In the genomic region with DNA sequence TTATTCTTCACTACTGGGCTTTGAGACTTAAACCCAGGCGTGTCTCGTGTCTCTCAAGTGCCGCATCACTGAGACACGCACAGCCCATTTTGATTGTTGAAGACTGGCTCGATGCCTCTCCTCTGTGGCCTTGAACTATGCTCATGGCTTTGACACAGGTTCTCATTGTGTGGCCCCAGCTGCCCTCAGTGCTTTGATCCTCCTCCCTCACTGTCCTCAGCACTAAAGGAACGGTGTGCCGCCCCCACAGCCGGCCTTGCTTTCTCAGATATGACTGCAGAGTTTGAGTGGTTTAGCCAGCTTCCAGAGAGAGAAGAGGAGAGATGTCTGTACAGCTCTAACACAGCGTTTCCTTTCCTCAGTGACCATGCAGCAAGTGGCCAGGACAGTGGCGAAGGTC, we compare ENCODE assay signal across 21 mouse cellular contexts.
"Had no signal": no experiment of that assay in that cellular context is flagged by ENCODE, and none has a peak within 500 bp of the region (broad histone marks: within the 10 kb centered on the region; RNA-seq: fewer than 3 reads in every experiment).

No protein-coding gene starts in this region.

- H3K27ac ChIP-seq: kidney, postnatal 0 days; layer of hippocampus, adult 2 months; limb, embryonic 10.5 days; limb, embryonic 13.5 days; liver, embryonic 12.5 days; liver, embryonic 15.5 days; midbrain, embryonic 10.5 days; midbrain, embryonic 13.5 days; stomach, postnatal 0 days had no signal

- H3K4me3 ChIP-seq: layer of hippocampus, adult 2 months; limb, embryonic 10.5 days; limb, embryonic 13.5 days; liver, embryonic 12.5 days; liver, embryonic 15.5 days; midbrain, embryonic 10.5 days; midbrain, embryonic 13.5 days had no signal

- H3K27me3 ChIP-seq: limb, embryonic 13.5 days; liver, embryonic 12.5 days; liver, embryonic 15.5 days; midbrain, embryonic 13.5 days had no signal

- H3K4me2 ChIP-seq: limb, embryonic 13.5 days; liver, embryonic 12.5 days; liver, embryonic 15.5 days; midbrain, embryonic 13.5 days had no signal

- H3K36me3 ChIP-seq: midbrain, embryonic 13.5 days had no signal

- H3K9me3 ChIP-seq: limb, embryonic 10.5 days; limb, embryonic 13.5 days; liver, embryonic 12.5 days; liver, embryonic 15.5 days; midbrain, embryonic 10.5 days; midbrain, embryonic 13.5 days had no signal

- ATAC-seq: liver, embryonic 12.5 days; midbrain, embryonic 13.5 days had no signal

- H3K9ac ChIP-seq: limb, embryonic 13.5 days; liver, embryonic 12.5 days; liver, embryonic 15.5 days; midbrain, embryonic 13.5 days had no signal

- DNase-seq: kidney, adult 2 months; kidney, postnatal 25 days; layer of hippocampus, adult 9-11 months; liver; lung, adult 18-20 months; lung, postnatal 14 days; lung, postnatal 4 days; right cerebral cortex, postnatal 14 days; right cerebral cortex, postnatal 4 days; thymus, adult 2 months; thymus, postnatal 14 days; thymus, postnatal 4 days had no signal
